Mouse (Mus musculus): Measurements from ENCODE around the gene Ttc22. TPM values are rescaled to one million over a fixed set of nuclear protein-coding genes. Genes with fewer than 3 reads are reported as not detected.

The Ttc22 gene
- total RNA-seq (2021): under 1 TPM; 0.09 to 0.18 TPM
- long read RNA-seq, experiment 1: 0 reads
- long read RNA-seq, experiment 2: 0 reads

DNA sequence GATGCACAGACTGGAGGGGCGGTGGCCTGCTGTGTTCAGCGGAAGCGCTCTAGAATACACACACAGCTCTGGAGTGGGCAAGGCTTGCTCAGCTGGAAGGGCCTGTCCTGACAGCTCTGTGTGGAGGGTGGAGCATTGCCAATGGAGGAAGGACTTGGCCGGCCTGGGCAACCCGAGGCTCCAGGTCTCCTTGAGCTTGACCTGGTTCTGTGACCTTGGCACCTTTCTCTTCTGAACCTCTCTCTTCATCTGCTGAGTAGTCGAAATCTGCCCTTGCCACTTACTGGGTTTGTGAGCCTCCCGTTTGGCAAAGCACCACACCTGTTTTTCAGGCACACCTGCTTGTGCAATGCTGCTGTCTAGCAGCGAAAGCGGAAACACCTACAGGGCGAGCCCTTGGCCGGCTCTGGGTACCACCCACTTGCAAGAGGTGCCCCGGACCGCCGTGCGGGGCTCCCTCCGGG, at the start of gene Ttc22:
Gene Ttc22 (plus strand): TSS at position 403 of the 464 bp plus-strand sequence.
- peak; percentile 52 for DNase-seq

DNA sequence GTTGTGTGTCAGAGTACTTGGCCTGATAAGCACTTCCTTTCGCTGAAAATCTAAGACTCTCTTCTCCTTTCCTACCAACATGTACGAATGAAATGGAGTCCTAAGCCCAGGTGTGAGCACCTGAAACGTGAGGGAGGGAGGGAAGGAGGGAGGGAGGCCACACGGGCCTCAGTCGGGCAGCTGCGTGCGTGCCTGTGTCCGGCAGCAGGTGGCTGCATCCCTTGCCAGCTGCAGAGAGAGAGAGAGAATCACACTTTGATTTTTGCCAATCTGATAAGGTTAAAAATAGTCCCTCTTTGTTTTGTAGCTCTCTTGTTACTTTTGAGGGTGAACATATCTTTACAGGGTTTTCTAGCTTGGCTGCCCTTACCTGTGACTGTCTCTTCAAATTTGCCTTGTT, 47.2 kb upstream of the Ttc22 start:
- DNase-seq: no peak

DNA sequence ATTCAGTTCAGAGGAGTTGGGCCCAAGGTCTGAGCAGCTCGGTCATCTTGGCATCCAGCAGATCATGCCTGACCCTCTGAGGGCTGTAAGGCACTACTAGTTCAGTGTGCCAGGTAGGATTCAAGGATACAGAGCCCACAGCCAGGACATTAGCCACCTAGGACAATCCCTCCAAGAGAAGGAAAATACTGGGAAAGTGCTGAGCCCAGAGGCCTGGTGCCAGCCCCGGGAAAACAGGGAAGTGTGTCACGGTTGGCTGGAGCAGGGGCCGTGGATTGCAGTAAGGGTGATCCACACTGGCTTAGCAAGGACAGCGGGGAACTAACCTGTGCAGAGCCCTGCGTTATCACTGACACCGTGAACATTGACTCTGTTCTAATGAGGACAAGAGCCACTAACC, 44.7 kb upstream of the Ttc22 start:
- no peak for DNase-seq

DNA sequence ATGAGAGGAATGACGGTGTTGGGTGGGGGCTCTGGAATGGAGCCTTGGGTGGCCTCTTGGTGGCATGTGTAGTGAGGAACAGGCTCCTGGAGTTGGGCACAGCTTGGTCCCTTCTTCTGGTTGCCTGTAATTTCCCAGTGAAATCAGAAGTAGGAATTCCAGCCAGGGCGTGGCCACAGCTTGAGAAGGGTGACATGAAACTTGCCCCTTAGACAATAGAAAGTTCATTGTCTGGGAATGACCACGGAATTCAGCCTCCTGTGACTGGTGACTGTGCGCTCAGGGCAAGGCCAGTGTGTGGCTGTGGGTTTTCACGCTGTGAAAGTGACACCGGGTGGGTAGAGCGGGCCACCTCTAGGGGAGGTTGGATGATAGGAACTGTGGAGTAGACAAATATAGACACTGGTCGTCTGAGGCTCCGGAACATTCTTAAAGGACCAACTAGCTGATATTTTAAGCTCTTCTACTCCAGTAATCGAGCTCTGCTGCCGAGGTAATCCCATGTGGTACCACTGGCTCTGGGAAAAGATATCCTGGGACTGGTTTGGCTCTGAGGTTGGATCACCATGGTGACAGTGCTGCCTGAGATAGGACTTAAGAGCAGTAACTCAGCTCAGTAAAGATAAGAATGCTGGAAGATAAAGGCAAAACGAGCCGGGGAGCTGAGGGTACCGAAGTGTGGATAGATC, 40.9 kb upstream of the Ttc22 start:
- DNase-seq: no peak

DNA sequence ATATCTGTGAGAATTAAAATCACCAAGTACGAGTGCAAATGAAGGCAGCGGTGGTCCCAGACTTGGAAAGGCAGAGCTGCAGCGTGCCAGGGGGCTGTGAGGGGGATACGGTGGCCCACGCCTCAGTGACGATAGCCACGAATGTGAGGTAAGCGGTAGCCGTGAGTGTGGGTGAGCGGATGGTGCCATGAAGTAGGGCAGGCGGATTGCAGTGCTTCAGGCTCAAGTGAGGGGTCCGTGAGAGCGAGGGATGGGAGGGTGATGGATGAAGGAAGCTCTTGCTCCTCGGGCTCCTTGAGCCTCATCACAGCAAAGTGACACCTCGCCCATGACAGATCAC, 40.4 kb upstream of the Ttc22 start:
- DNase-seq: no peak

DNA sequence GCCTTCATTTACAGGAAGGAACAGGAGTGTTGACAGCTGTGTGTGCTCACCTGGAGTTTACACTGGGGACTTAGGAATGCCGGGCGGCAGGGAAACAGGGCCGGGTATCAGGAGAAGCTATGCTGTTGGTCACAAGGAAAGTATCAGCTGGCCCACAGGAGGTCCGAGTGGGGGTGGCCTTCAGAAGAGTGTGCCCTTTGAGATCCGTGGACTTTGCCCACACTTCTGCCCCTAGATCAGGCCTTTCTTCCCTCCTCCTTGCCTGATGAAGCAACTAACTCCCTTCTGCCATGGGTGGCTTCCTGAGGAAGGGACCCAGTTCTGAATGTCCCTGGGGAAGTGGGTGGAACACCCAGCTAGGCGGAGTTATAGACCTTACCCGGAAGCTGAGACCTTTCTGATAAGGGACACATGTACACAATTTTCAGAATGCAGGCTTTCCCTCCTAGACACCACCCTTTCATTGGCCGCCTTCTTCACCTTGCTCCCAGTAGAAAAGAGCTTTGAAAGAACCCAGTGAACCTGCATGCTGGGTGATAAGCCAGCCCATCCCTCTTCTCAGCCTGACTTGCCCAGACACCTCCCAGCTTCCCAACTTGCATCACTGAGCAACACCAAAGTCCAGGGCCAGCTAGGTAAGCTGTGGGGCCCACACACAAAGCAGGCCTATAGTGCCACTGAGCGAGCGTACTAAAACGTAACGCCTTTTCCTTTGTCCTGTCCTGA, 39.6 kb upstream of the Ttc22 start:
- DNase-seq: no peak

DNA sequence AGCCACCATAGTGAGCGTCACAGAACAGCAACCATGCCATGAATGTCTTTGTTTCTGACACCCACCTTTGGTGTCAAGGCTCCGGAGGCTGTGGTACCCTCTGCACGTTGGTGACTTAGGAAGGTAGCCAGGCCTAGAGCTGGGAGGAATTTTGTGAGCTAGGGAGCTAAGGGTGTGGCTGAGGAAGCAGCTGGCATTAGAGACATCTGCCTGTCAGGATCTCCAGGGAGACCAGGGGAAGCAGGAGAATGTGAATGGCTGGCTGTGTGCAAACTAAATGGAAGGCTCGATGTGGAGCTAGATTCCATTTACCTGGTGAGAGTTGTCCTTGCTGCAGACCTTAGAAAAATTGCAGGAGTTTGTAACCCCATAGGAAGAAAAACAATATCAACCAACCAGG, 37.6 kb upstream of the Ttc22 start:
- no peak for DNase-seq

DNA sequence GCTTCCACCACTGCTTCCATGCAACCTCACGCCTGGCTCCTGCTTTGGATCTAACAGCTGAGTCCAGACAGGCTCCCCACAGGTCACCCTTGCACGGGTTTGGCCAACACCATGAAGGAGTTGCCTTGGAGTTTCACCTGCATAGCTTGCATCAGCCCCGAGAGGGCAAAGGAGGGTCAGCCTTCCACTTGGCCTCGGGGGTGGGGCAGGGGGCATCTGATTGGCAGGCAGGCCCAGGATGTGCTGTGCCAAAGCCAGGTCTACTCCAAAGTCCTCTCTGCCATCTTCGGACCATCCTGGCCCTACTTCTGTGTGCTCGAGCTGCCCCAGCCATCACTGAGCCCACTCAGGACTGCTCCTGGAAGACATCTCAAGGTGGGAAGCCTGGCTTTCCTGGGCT, 35.2 kb upstream of the Ttc22 start:
- no peak for DNase-seq

DNA sequence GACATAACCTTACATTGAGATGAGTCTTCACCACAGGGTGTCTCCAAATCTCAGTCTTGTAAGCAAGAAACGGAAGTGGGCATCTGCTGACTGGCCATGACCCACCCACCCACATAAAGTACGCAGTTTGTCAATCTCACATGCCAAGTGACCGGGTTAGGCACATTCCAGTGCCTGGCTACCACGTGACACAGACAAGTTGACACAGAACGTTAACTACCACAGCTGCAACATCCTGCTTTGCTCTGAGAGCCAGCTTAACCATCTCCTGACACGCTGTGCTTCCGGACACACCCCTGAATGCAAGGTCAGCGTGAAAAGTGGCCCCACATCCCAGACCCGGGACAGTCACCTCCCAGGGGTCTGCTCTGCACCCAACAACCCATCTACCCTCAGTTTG, 32.1 kb upstream of the Ttc22 start:
- no peak for DNase-seq

DNA sequence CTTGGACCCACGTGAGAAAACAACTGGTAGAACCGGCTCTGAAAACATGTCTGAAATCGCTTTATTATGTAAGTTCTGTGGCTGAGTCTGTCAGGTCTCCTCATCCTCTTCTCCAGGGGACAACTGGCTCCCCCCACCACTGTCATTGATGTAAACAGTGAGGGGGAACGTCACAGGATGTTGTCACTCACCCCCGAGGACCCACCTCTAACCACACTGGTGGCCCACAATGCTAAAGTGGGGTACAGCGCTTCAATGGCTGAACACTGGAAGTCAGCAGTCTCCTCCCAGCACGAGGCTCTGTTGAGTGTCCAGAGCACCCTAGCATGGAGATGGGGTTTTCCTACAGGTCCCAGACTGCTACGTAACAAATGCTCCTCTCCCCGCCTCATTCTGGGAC, 31.4 kb upstream of the Ttc22 start:
- no peak for DNase-seq

DNA sequence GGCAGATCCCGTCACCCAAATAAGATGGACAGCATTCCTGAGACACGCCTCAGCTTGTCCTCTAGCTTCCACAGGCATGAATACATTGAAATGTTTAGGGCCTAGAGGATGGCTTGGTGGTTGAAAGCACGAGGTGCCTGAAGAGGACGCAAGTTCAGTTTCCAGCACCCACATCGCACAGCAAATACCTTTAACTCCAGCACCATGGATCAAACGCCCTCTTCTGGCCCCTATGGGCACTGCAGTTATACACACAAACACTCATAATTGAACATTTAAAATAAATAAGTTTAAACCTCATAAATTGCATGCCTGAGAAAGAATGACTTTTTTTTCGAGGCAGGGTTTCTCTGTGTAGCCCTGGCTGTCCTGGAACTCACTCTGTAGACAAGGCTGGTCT, 28.6 kb upstream of the Ttc22 start:
- no peak for DNase-seq

DNA sequence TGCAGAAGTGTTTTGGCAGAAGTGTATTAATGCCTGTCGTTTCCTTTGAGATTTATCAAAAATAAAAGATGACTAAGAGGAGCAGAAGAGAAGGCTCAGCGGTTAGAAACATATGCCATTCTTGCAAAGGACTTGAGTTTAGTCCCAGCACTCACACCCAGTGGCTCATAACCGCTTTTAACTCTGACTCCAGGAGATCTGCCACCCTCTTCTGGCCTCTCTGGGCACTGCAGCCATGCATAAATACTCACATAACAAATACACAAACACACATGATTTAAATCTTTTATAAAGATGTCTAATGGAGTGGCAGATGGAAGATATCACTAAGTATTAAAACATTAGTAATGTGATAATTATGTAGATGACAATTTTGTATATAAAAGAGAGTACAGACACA, 26.0 kb upstream of the Ttc22 start:
- DNase-seq: no peak

DNA sequence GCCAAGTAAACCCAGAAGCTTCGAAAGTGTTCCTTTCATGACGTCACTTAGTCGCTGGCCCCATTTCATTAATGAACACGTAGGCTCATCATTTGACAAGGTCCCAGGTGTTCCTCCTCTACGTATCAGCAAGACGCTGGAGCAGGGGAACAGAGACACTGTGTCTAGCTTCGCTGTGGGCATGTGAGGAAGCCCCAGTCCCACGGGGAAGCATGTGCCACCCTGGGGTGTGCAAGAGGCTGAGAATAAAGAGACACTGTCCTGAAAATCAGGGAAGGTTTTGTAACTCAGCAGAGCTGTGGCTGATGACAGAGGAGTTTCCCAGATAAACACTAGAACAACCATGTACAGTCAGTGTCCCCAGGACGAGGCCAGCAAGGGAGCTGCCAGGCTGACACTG, 25.2 kb upstream of the Ttc22 start:
- DNase-seq: no peak

DNA sequence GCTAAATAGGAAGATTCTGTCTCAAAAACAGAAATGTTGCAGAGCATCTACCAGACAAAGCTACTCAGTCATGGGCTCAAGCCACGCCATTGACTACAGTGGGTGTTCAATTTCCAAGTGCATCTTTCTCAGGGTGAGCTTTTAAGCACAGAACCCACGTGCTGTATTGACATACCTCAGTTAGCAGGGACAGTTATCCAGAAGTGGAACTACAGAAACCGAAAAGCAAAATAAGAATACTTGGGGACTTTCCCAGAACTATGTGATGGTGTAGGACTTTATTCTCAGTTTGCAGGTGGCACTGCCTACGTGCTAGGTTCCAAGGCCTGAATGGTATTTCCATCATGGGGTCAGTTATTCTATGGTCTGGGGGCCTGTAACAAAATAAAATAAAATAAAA, 24.5 kb upstream of the Ttc22 start:
- no peak for DNase-seq

DNA sequence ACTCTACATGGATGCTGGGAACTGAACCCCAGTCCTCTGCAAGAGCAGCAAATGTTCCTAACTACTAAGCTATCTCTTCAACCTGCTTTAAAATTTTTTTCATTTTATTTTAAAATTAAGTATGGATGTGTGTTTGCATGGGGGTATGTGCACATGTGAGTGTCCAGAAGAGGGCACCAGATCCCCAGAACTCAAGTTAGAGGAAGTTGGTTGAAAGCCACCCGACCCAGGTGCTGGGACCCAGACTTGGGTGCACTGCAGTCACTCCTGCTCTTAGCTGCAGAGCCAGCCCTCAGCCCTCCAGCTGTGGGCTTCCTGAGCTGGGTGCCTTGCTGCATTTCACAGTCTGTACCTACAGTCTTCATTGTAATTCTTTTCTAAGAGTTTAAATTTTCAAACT, 22.8 kb upstream of the Ttc22 start:
- DNase-seq: no peak

DNA sequence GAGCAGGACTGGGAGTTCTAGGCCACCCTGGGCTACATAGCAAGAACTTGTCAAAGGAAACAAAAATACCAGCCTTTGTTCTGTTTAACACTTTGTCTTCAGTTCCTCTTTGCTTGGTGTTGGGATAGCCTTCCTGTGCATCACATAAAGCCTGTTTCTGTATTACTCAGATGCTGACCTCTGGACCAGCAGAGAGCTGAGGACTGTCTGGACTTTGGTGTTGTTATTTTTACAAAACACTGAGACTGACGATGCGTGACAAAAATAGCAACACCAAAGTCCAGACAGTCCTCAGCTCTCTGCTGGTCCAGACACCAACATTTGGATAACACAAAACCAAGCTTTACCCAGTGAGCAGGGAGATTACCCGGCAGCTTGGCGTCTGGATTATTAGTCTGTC, 21.5 kb upstream of the Ttc22 start:
- no peak for DNase-seq

DNA sequence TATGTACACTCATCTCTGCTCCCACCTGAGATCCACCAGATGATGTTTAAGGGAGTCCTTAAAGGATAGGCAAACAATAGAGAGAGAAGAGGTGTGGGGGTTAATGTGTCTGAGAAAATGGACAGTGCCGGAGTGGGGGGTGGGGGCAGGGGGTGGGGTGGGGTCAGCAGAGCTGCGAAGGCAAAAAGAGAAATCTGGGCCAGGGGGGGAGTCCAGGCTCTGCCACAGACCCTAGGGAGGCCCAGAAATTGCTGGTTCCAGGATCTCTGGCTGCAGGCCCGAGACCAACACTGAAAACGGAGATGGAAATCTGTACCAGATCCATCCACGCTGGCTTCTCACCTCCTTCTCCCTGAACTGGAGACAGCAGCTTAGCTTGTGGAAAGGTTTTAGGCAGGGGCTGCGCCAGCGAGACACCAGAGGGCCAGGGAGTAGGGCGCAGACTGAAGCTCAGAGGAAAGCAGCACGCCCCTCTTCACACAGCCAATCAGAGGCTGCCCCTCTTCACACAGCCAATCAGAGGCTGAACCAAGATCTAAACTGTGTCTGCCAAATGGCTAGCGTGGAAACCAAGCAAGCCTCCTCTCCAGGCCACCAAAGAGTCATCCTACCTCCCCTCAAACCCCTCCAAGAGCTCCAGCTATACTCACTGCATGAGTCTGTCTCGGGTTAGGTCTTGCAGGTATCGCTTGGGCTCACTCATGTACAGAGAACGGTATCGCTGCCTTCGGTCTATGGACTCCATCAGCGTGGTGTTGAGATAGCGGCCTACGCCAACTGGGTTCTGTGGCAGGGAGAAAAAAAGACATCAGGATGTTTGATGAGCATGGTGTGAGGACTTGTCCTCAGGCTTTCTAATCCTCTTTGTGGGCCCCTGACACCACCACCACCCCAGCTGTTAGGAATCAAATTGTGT, 15.3 kb upstream of the Ttc22 start:
- no peak for DNase-seq

DNA sequence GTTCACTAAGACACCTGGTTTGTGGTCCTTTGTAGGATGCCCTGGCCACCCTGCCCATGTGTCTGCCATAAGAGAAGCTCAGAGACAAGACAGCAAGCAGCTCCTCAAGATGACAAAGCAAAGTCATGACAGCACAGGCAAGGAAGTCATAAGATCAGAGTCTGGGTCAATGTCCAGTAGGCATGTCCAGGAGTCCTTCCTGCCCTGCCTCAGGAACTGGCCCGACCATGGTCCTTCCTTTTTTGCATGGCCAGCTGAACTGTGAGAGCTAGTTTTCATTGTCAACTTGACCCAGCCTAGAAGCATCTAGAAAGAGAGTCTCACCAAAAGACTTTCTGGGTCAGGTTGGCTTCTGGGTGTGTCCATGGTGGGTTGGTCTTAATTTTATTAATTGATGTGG, 14.3 kb upstream of the Ttc22 start:
- DNase-seq: no peak

DNA sequence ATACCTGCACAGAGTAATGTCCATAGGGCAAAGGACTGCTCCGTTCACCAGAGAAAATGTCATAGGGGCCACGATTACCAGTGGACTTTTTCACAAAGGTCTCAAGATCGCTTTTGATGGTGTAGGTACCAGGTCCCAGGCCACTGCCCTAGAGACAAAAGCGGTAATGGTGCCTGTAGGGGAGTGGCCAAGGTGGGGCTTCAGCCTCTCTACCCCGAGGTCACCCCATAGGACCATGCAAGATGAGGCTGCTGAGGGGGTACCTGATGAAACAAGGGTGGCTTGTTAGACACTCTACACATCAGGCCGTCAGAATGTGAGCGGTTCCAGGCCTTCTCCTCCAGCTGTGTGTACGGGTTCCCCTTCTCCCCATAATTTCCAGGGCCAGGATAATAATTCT, 9.1 kb upstream of the Ttc22 start:
- DNase-seq: no peak

DNA sequence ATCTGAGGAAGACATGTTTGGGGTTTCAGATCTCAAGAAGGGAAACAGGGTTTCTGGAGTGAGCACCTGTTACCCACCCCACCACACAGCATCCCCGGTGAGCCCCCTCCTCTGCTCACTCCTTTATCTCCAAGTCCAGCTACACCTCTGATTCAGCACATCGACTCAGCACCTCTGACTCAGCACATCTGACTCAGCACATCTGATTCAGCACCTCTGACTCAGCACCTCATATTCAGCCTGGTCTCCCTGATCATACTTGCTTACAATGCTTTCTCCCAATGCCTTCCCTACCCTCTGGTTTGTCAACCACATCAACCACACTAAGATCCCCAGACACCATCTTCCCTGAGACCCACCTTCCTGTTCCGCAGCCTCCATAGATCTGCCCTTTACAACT, 8.7 kb upstream of the Ttc22 start:
- DNase-seq: peak; percentile 47

DNA sequence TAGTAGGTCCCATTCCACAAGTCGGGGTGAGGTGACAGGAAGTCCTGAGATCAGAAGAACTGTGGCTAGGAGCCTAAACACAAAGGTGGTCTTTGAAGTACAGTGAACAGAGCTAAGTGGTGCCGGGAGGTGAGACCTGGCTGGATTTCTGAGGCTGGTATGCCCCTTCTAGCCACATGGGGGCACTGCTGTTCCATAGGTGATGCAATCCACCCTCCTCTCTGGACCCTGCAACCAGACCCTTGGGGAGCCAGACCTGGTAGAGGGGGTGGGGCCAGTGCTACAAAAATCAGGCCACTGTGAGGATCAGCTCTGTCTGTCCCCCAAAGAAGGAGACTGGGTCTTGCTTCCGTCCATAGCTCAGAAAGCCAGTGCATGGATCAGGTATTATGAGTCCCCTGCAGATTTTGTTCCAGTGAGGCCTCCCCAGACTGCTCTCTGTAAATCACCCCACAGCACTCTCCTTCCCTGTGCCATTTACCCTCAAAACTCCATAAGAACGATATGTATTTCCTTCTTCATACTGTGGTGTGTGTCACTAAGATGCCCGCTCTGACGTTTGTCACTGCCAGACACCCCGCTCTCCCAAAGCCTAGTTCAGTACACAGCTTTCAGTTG, 7.9 kb upstream of the Ttc22 start:
- DNase-seq: peak; percentile 81

DNA sequence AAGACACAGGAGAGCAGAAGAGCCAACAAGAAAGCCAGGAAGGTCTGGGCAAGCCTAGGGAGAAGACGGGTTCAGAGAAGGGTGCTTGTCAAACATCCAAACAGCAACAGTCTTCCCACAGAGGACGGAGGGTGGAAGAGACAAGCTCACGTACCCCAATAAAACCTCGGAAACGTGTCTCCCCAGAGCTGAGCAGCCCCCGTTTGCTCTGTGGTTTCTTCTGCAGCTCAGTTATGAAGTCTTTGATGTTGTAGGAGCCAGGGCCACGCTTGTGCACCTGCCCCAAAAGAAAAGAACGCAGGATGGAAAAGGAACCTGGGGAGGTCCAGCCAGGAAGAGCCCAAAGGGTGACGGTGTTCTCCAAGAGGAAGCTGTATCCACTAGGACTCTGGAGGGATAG, 7.4 kb upstream of the Ttc22 start:
- DNase-seq: no peak

DNA sequence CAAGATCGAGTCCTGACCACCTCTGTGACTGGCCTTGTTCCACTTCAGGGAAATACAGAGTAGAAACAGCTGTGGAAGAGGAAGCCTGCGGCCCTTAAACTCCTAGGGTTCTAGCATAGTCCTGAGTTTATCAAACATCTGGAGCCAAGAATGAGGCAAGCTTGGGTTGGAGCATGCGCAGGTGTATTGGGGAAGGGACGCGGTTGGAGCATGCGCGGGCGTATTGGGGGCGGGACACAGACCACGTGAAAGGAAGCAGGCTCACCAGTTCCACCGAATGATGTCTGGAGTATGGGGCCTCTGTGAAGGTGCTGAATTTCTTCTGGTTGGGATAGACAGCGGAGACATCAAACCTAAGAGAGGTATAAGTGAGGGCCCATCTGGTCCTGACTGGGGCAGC, 6.6 kb upstream of the Ttc22 start:
- no peak for DNase-seq
